Mouse (Mus musculus) hindbrain, postnatal 0 days (tissue): ENCODE results near the gene Acvr1. TPM values are rescaled to one million over a fixed set of nuclear protein-coding genes. Genes with fewer than 3 reads are reported as not detected.

Experiments used
- ATAC-seq: fragments of 200-750 bp; cut with Nextera tagmentation; 2 replicates; pipeline ENCODE4 v1.8.0; 2017; ENCODE audit warnings: mild to moderate bottlenecking, moderate TSS enrichment, moderate library complexity
- DNase-seq: peaks from one replicate; pipeline ENCODE4 v3.0.0-alpha.2; 2015; ENCODE audit warnings: low spot score
- H3K27ac ChIP-seq: fragments of 300-500 bp; sonication (generic); 2 replicates; pipeline ENCODE4 v1.5.1; 2014; ENCODE audit warnings: mild to moderate bottlenecking
- H3K27me3 ChIP-seq: fragments of 300-500 bp; sonication (generic); 2 replicates; pipeline ENCODE4 v1.6.1; 2014; ENCODE audit warnings: low read length, mixed read lengths; ENCODE audit not compliant: insufficient read depth
- H3K36me3 ChIP-seq: fragments of 300-500 bp; sonication (generic); 2 replicates; pipeline ENCODE4 v1.6.1; 2014; ENCODE audit warnings: low read length, mixed read lengths; ENCODE audit not compliant: insufficient read depth
- H3K4me1 ChIP-seq: fragments of 300-500 bp; sonication (generic); 2 replicates; pipeline ENCODE4 v1.6.1; 2014; ENCODE audit warnings: antibody characterized with exemption, low read length, mixed read lengths; ENCODE audit not compliant: insufficient read depth
- H3K4me2 ChIP-seq: fragments of 300-500 bp; sonication (generic); 2 replicates; pipeline ENCODE4 v1.6.1; 2014; ENCODE audit warnings: low read depth, mild to moderate bottlenecking, low read length, moderate library complexity, mixed read lengths
- H3K4me3 ChIP-seq: fragments of 300-500 bp; sonication (generic); 2 replicates; pipeline ENCODE4 v1.5.1; 2014; ENCODE audit warnings: low read length
- H3K9ac ChIP-seq: fragments of 300-500 bp; sonication (generic); replicated peaks from 2 replicates; pipeline ENCODE4 v1.6.1; 2014; ENCODE audit warnings: mild to moderate bottlenecking, low read length, moderate library complexity, mixed read lengths
- H3K9me3 ChIP-seq: fragments of 300-500 bp; sonication (generic); 2 replicates; pipeline ENCODE4 v1.6.1; 2016; ENCODE audit warnings: low read length, mixed read lengths
- CTCF ChIP-seq: IDR thresholded peaks from 2 replicates; pipeline ENCODE4 v1.5.1; 2016; ENCODE audit warnings: antibody characterized with exemption, control low read depth, low read depth
- WGBS: fragments of 180-500 bp; shearing (Covaris S2); extraction: QIAGEN DNeasy Blood & Tissue Kit; methylation state at CpG from one replicate; pipeline ENCODE4 v1.1.7; 2014; 5-methylcytosine and 5-hydroxymethylcytosine counted together
- polyA plus RNA-seq: library from polyadenylated mRNA; unstranded; fragments of >200 nt; fragmentation: Nextera tagmentation; extraction: Ambion mirVana; gene quantifications from 2 replicates; pipeline ENCODE4 v1.2.1, GENCODE M21; 2015
- total RNA-seq: library from RNA; depleted of rRNA; stranded (reverse); fragments of >200 nt; gene quantifications from 2 replicates; pipeline ENCODE4 v1.2.3, GENCODE M21; 2014

Gene Acvr1
- total and polyA plus RNA-seq, 2 experiments from 2014 or later = 4.9 to 12.5 TPM

DNA sequence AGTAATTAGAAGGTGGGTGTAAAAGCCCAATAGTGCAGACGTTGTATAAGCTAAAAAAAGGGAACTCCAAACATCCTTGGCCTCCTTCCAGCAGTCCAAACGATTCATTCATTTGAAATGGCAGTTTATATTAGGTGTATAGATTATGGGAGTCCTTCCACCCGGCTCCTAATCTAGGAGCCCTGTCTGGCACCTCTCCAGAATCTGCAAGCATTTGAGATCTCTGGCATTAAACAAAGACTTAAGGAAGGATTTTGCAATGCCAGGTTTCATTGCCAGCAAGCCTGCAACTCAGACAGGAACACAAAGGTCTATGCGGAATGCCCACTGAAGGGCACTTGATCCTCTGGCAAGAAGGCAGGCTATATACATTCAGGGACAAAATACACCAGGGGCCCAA, 81.8 kb downstream of the Acvr1 start:
- H3K4me2 ChIP-seq = no peak overlapping the region
- no peak overlapping the region for H3K27ac ChIP-seq
- H3K36me3 ChIP-seq = no peaks in the 10 kb centered on the region
- no peaks in the 10 kb centered on the region for H3K9me3 ChIP-seq
- no peak for ATAC-seq
- peaks cover 16% of the 10 kb centered on the region; the same call in 1 of the 2 replicates for H3K4me1 ChIP-seq
- H3K4me3 ChIP-seq = no peak overlapping the region
- H3K9ac ChIP-seq = no peak overlapping the region
- no peak for TF ChIP-seq CTCF
- H3K27me3 ChIP-seq = no peaks in the 10 kb centered on the region
- 16% methylated on average over 4 of the region's 4 CpGs for WGBS
- DNase-seq = peak; percentile 35

DNA sequence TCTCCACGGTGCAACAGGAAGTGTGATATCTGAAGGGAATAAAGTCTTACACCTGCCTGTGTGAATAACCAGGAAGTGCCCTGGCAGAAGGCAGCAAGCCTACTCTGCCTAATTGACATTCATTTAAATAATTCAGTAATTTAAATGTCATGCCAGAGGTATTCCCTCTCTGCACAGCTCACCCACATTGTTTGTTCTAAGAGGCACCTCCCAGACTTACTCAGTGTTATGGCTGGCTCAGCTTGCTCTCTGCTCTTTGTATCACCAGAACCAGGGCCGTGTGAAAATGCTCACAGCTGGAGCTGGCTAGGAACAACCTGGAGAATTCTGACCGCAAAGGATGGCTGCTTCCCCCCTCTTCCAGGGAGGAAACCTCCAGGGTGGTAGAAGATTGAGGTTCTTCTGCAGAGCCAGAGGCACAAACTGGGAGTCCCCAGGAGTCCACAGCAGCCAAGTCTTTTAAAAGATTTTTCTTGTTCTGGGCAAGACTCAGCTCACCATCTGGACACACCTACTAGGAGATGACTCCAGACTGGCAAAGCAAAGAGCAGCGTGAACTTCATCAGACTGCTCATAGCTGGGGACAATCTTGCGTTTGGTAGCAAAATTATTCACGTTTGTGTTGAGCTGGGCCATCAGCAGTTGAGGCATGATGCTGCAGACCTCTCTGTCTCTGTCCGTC, 82.5 kb downstream of the Acvr1 start:
- no peak for TF ChIP-seq CTCF
- peaks cover 16% of the 10 kb centered on the region; the same call in 1 of the 2 replicates for H3K4me1 ChIP-seq
- no peaks in the 10 kb centered on the region for H3K27me3 ChIP-seq
- H3K4me2 ChIP-seq = no peak overlapping the region
- no peak overlapping the region for H3K9ac ChIP-seq
- DNase-seq (no peak), ATAC-seq (no peak)
- WGBS = 46% methylated on average over 7 of the region's 7 CpGs
- H3K4me3 ChIP-seq = no peak overlapping the region
- no peaks in the 10 kb centered on the region for H3K36me3 ChIP-seq
- no peaks in the 10 kb centered on the region for H3K9me3 ChIP-seq
- H3K27ac ChIP-seq = no peak overlapping the region

DNA sequence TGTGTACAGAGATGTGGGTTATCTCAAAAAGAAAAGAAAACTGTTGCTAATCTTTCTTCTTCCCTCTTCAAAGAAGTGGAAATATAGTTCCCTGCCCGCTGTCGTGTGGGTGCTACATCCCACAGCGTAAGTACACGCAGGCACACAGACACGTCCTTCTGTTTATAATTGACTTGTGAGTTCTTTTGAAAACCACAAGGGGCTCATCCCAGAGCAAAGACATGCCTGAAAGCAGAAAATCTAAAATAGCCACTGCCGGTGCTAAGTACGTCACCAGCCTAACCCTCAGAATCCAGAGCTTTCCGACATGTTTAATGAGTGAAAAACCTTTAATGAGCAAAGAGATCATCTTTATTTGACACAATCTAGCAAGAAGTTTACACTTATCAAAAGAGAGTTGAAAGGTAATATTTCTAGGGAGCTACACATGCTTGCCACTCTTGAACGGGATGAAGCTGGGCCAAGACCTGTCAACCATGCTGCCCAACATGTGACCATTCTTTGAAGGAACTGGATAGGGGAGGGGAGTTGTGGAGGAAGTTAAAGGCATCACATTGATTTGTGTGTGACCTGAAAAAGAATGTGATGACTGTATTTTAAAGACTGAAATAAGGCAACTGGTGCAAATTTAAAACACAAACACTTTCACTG, 85.4 kb downstream of the Acvr1 start:
- no peak overlapping the region for H3K27ac ChIP-seq
- H3K4me1 ChIP-seq = peaks cover 11% of the 10 kb centered on the region; the same call in 1 of the 2 replicates
- no peaks in the 10 kb centered on the region for H3K27me3 ChIP-seq
- H3K4me2 ChIP-seq = no peak overlapping the region
- no peak overlapping the region for H3K4me3 ChIP-seq
- H3K9ac ChIP-seq = no peak overlapping the region
- H3K36me3 ChIP-seq = no peaks in the 10 kb centered on the region
- no peaks in the 10 kb centered on the region for H3K9me3 ChIP-seq
- TF ChIP-seq CTCF = no peak
- WGBS = 72% methylated on average over 9 of the region's 9 CpGs
- no peak for ATAC-seq
- no peak for DNase-seq

DNA sequence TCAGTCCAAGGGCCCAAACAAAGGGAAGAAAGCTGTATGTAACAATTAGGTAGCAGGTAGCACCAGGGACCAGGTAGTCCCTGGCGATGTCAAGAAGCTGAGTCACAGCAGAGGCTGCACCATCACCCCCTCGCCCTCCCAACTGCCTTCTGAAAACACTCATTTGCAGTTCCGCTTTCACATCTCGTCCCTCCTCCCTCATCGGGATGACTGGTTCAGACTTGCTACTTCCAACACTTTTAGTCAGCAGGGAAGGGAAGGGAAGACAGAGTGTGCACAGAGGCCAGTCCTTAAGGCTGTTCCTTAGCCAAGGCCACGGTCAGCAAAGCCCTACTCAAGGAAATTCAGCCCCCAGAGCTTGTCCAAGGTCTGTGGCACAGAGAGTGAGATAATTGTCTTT, 86.2 kb downstream of the Acvr1 start:
- DNase-seq (no peak), ATAC-seq (no peak)
- Histone ChIP-seq H3K4me1 (peaks cover 7% of the 10 kb centered on the region; the same call in 1 of the 2 replicates), H3K9ac (no peak overlapping the region), H3K9me3 (no peaks in the 10 kb centered on the region), H3K4me2 (no peak overlapping the region), H3K36me3 (no peaks in the 10 kb centered on the region), H3K27me3 (no peaks in the 10 kb centered on the region), H3K27ac (no peak overlapping the region), H3K4me3 (no peak overlapping the region)
- no peak for TF ChIP-seq CTCF
- WGBS = 89% methylated on average over 6 of the region's 6 CpGs

DNA sequence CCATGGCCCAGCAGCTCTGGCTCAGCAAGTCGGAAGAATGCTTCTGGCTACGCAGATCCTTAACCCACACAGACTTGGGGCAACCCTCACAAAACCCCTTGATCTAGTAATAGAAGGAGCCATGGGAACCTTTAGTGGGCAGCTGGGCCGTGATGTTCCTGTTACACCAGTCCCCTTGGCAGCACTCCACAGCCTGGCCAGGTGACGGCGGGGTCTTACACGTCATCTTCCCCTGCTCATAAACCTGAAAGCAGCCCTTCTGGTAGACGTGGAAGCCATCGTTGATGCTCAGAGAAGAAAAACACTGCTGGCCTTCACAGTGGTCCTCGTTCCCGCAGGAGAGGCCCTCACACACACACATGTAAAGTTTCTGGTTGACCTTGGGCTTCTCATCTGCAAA, 87.4 kb downstream of the Acvr1 start:
- ATAC-seq (no peak), DNase-seq (no peak)
- Histone ChIP-seq H3K9ac (no peak overlapping the region), H3K4me2 (no peak overlapping the region), H3K27me3 (no peaks in the 10 kb centered on the region), H3K27ac (no peak overlapping the region), H3K36me3 (no peaks in the 10 kb centered on the region), H3K4me3 (no peak overlapping the region), H3K9me3 (no peaks in the 10 kb centered on the region), H3K4me1 (peaks cover 7% of the 10 kb centered on the region; the same call in 1 of the 2 replicates)
- no peak for TF ChIP-seq CTCF
- 78% methylated on average over 10 of the region's 10 CpGs for WGBS

DNA sequence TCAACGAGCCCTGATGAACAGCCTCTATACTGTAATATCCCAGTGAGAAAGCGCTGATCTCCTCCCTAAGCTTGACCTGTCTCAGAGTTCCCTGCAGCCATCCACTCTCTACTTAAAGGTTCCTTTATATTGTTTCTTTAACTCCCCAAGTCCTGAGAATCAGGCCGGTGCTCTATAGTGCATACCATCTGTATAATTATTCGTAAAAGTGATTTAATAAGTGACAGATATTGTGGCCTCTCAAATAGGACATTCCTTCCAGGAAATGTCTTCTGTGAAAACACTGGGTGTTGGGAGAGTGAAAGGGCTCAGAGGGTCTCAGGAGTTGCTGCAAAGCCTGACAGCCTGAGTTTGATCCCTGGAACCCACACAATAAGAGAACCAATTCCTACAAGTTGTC, 88.8 kb downstream of the Acvr1 start:
- H3K9me3 ChIP-seq = no peaks in the 10 kb centered on the region
- no peak overlapping the region for H3K4me2 ChIP-seq
- H3K27ac ChIP-seq = no peak overlapping the region
- H3K36me3 ChIP-seq = no peaks in the 10 kb centered on the region
- no peak for DNase-seq
- H3K4me3 ChIP-seq = no peak overlapping the region
- no peak for ATAC-seq
- H3K9ac ChIP-seq = no peak overlapping the region
- WGBS = 95% methylated on average over 4 of the region's 4 CpGs
- no peaks in the 10 kb centered on the region for H3K27me3 ChIP-seq
- H3K4me1 ChIP-seq = no peaks in the 10 kb centered on the region
- no peak for TF ChIP-seq CTCF
